In the genomic region with DNA sequence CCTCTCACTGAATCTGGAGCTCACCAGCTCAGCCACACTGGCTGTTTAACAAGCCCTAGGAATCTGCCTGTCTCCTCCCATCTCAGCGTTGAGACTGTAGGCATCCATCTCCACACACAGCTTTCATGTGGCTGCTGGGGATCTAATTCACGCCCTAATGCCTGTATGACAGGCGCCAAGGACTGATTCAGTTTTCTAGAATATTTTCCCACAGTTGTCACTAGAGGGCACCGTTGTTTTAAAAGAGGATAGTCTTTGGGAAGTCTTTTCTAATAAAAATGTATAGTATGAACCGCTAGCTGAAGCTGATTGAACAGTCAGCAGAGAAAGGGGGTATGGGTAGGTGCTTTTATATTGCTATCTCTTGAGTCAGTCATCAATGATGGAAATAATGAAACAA, we compare ENCODE assay signal across 8 mouse cellular contexts. TPM values are rescaled to one million over a fixed set of nuclear protein-coding genes. Genes with fewer than 3 reads are reported as not detected.
DNase-seq lines count a peak whose midpoint lies in the region.

No protein-coding gene starts in this region.

- H3K36me3 ChIP-seq in macrophage (ENCODE audit: inconsistent target), result no peaks in the 10 kb centered on the region

- peak; percentile 66 for DNase-seq in layer of hippocampus, adult 11-12 months (ENCODE audit: low spot score)
- DNase-seq in layer of hippocampus, postnatal 25 days (ENCODE audit: extremely low spot score in 1 of 2, low spot score in 1 of 2), result no peak
- peak; percentile 46 for DNase-seq in MN1 (ENCODE audit: low spot score)
- DNase-seq in cerebellum, adult 8-10 months, result peak; percentile 26
- DNase-seq in hindlimb bud, embryonic 11.5 days (ENCODE audit: extremely low spot score, low read depth, low spot score), result peak; percentile 30
- no peak for DNase-seq in adrenal gland, postnatal 4 days (ENCODE audit: low spot score in 2 of 2)
- no peak for DNase-seq in spleen, postnatal 10 days (ENCODE audit: low spot score in 2 of 2)

- H3K27ac ChIP-seq in macrophage, result peak overlapping the region; percentile 66

- WGBS in macrophage (ENCODE audit: missing documents), result 45% methylated on average over 5 of the region's 5 CpGs

- no peaks in the 10 kb centered on the region for H3K79me2 ChIP-seq in macrophage (ENCODE audit: inconsistent target)

- H3K4me3 ChIP-seq in macrophage (ENCODE audit: inconsistent target), result no peak overlapping the region

RNA-seq across cellular contexts. Expression of a gene that starts 34.1 kb away (rescaled TPM):
- 10 to 100 TPM; 31.3 to 46.1 TPM for total RNA-seq in layer of hippocampus, postnatal 25 days (2021)
- 10 to 100 TPM in 6 of 26 experiments, 1 to 10 TPM in 20; 2.1 to 26.0 (median 8.1) TPM for total RNA-seq in macrophage (2018; cell fraction: chromatin; rRNA removed)
- 10 to 100 TPM in 20 of 26 experiments, 1 to 10 TPM in 6; 5.4 to 16.8 (median 11.6) TPM for total RNA-seq in macrophage (2018; cell fraction: cytosol; rRNA removed)
- 10 to 100 TPM in 11 of 26 experiments, 1 to 10 TPM in 15; 4.0 to 27.4 (median 8.6) TPM for total RNA-seq in macrophage (2018; cell fraction: nucleus; rRNA removed)
- 10.6 to 17.8 TPM (median 14.4 TPM) in 3 replicates for polyA plus RNA-seq in macrophage (2018)
- 10 to 100 TPM; 21.8 to 26.1 TPM for total RNA-seq in adrenal gland, postnatal 4 days (2021)

Comparison
In these comparisons a context has a peak if more than half of its experiments do, and no peak if none do; other contexts are left out.
1. DNase-seq: peak in layer of hippocampus, adult 11-12 months (single experiment), MN1 (single experiment), cerebellum, adult 8-10 months (single experiment) and hindlimb bud, embryonic 11.5 days (single experiment); none in layer of hippocampus, postnatal 25 days (0 of 2), adrenal gland, postnatal 4 days (0 of 2) and spleen, postnatal 10 days (0 of 2).